Mouse (Mus musculus) brain, embryonic 14.5 days (tissue): Measurements from ENCODE around the gene Casp7.

Source experiments
- CTCF ChIP-seq: fragments of 200-500 bp; IDR thresholded peaks from 2 replicates; pipeline ENCODE4 v1.5.1; 2012; ENCODE audit warnings: inconsistent platforms, mild to moderate bottlenecking, moderate library complexity, borderline replicate concordance; ENCODE audit not compliant: insufficient read depth, insufficient read length; ENCODE audit errors: extremely low read depth
- POLR2A ChIP-seq: fragments of 200-500 bp; IDR thresholded peaks from 2 replicates; pipeline ENCODE4 v1.6.1; 2012; ENCODE audit warnings: mild to moderate bottlenecking, inconsistent platforms, borderline replicate concordance; ENCODE audit not compliant: poor library complexity, insufficient read depth, insufficient read length, severe bottlenecking; ENCODE audit errors: extremely low read depth

- no peak for TF ChIP-seq CTCF
- no peak for TF ChIP-seq POLR2A
Measured at GRCm38 (mm10) chr19:56396227-56396626, 702 bp upstream of the Casp7 start.
